Mouse (Mus musculus): ENCODE measurements around the gene Phlda1. TPM values are rescaled to one million over a fixed set of nuclear protein-coding genes. Genes with fewer than 3 reads are reported as not detected.

Phlda1 gene
- polyA plus RNA-seq, 1 experiment, result 23.2 TPM

- no peak overlapping the region for H3K4me3 ChIP-seq (ENCODE audit: insufficient read depth, low read length)
- H3K27ac ChIP-seq (ENCODE audit: insufficient read depth, low read length), result no peak overlapping the region
- no peaks in the 10 kb centered on the region for H3K4me1 ChIP-seq (ENCODE audit: control insufficient read depth, insufficient read depth, low read length)
- TF ChIP-seq CTCF (IDR thresholded peaks at IDR 0.05; ENCODE audit: extremely low read depth, insufficient read depth, low read length), result peak; percentile 79
- TF ChIP-seq POLR2A (IDR thresholded peaks at IDR 0.05; ENCODE audit: extremely low read depth, insufficient read depth, low read length), result no peak
Measured at GRCm38 (mm10) chr10:111503071-111503470, 3.0 kb upstream of the Phlda1 start.

GRCm38 (mm10) chr10:111503716-111504115, 2.4 kb upstream of the Phlda1 start:
- Histone ChIP-seq H3K4me3 (ENCODE audit: insufficient read depth, low read length) (no peak overlapping the region), H3K4me1 (ENCODE audit: control insufficient read depth, insufficient read depth, low read length) (no peaks in the 10 kb centered on the region)
- TF ChIP-seq CTCF (IDR thresholded peaks at IDR 0.05; ENCODE audit: extremely low read depth, insufficient read depth, low read length) (no peak), POLR2A (IDR thresholded peaks at IDR 0.05; ENCODE audit: extremely low read depth, insufficient read depth, low read length) (no peak)

GRCm38 (mm10) chr10:111504606-111505005, 1.5 kb upstream of the Phlda1 start:
- TF ChIP-seq CTCF (IDR thresholded peaks at IDR 0.05; ENCODE audit: extremely low read depth, insufficient read depth, low read length), result no peak
- TF ChIP-seq POLR2A (IDR thresholded peaks at IDR 0.05; ENCODE audit: extremely low read depth, insufficient read depth, low read length), result no peak
- no peaks in the 10 kb centered on the region for H3K4me1 ChIP-seq (ENCODE audit: control insufficient read depth, insufficient read depth, low read length)
- no peak overlapping the region for H3K27ac ChIP-seq (ENCODE audit: insufficient read depth, low read length)
- H3K4me3 ChIP-seq (ENCODE audit: insufficient read depth, low read length), result no peak overlapping the region

More at GRCm38 (mm10) chr10:111503716-111504115, 2.4 kb upstream of the Phlda1 start:
- H3K27ac ChIP-seq (ENCODE audit: insufficient read depth, low read length), result no peak overlapping the region

GRCm38 (mm10) chr10:111505406-111505805, 680 bp upstream of the Phlda1 start:
- Histone ChIP-seq H3K4me1 (ENCODE audit: control insufficient read depth, insufficient read depth, low read length) (no peaks in the 10 kb centered on the region; the same call in 1 of the 2 replicates), H3K27ac (ENCODE audit: insufficient read depth, low read length) (no peak overlapping the region), H3K4me3 (ENCODE audit: insufficient read depth, low read length) (no peak overlapping the region; the same call in 1 of the 2 replicates)
- TF ChIP-seq POLR2A (IDR thresholded peaks at IDR 0.05; ENCODE audit: extremely low read depth, insufficient read depth, low read length) (no peak), CTCF (IDR thresholded peaks at IDR 0.05; ENCODE audit: extremely low read depth, insufficient read depth, low read length) (no peak)

GRCm38 (mm10) chr10:111506926-111507459, 907 bp downstream of the Phlda1 start:
- Histone ChIP-seq H3K27ac (ENCODE audit: insufficient read depth, low read length) (peak overlapping the region; percentile 92), H3K4me3 (ENCODE audit: insufficient read depth, low read length) (peak overlapping the region; percentile 95), H3K4me1 (ENCODE audit: control insufficient read depth, insufficient read depth, low read length) (no peaks in the 10 kb centered on the region; the same call in 1 of the 2 replicates)
- TF ChIP-seq POLR2A (IDR thresholded peaks at IDR 0.05; ENCODE audit: extremely low read depth, insufficient read depth, low read length) (peak; percentile 40; the same call in 1 of the 2 replicates), CTCF (IDR thresholded peaks at IDR 0.05; ENCODE audit: extremely low read depth, insufficient read depth, low read length) (no peak)

- Histone ChIP-seq H3K4me3 (ENCODE audit: insufficient read depth, low read length) (peak overlapping the region; percentile 95), H3K27ac (ENCODE audit: insufficient read depth, low read length) (peak overlapping the region; percentile 8; the same call in 1 of the 2 replicates), H3K4me1 (ENCODE audit: control insufficient read depth, insufficient read depth, low read length) (no peaks in the 10 kb centered on the region; the same call in 1 of the 2 replicates)
- no peak for TF ChIP-seq POLR2A (IDR thresholded peaks at IDR 0.05; ENCODE audit: extremely low read depth, insufficient read depth, low read length)
- TF ChIP-seq CTCF (IDR thresholded peaks at IDR 0.05; ENCODE audit: extremely low read depth, insufficient read depth, low read length), result no peak
Measured at GRCm38 (mm10) chr10:111507460-111508211, 1.6 kb downstream of the Phlda1 start.

- Histone ChIP-seq H3K27ac (ENCODE audit: insufficient read depth, low read length) (no peak overlapping the region), H3K4me3 (ENCODE audit: insufficient read depth, low read length) (peak overlapping the region; percentile 95), H3K4me1 (ENCODE audit: control insufficient read depth, insufficient read depth, low read length) (no peaks in the 10 kb centered on the region; the same call in 1 of the 2 replicates)
- TF ChIP-seq POLR2A (IDR thresholded peaks at IDR 0.05; ENCODE audit: extremely low read depth, insufficient read depth, low read length), result no peak
- TF ChIP-seq CTCF (IDR thresholded peaks at IDR 0.05; ENCODE audit: extremely low read depth, insufficient read depth, low read length), result no peak
Measured at GRCm38 (mm10) chr10:111508324-111509080, 2.4 kb downstream of the Phlda1 start.

- Histone ChIP-seq H3K27ac (ENCODE audit: insufficient read depth, low read length) (peak overlapping the region; percentile 44; the same call in 1 of the 2 replicates), H3K4me3 (ENCODE audit: insufficient read depth, low read length) (no peak overlapping the region; the same call in 1 of the 2 replicates), H3K4me1 (ENCODE audit: control insufficient read depth, insufficient read depth, low read length) (no peaks in the 10 kb centered on the region; the same call in 1 of the 2 replicates)
- TF ChIP-seq POLR2A (IDR thresholded peaks at IDR 0.05; ENCODE audit: extremely low read depth, insufficient read depth, low read length) (no peak), CTCF (IDR thresholded peaks at IDR 0.05; ENCODE audit: extremely low read depth, insufficient read depth, low read length) (no peak)
Measured at GRCm38 (mm10) chr10:111509103-111509784, 3.2 kb downstream of the Phlda1 start.

- no peak overlapping the region for H3K4me3 ChIP-seq (ENCODE audit: insufficient read depth, low read length)
- no peaks in the 10 kb centered on the region; the same call in 1 of the 2 replicates for H3K4me1 ChIP-seq (ENCODE audit: control insufficient read depth, insufficient read depth, low read length)
- TF ChIP-seq POLR2A (IDR thresholded peaks at IDR 0.05; ENCODE audit: extremely low read depth, insufficient read depth, low read length) (no peak), CTCF (IDR thresholded peaks at IDR 0.05; ENCODE audit: extremely low read depth, insufficient read depth, low read length) (no peak)
- H3K27ac ChIP-seq (ENCODE audit: insufficient read depth, low read length), result no peak overlapping the region
Measured at GRCm38 (mm10) chr10:111509981-111510380, 3.9 kb downstream of the Phlda1 start.
